Mouse (Mus musculus) heart, postnatal 25 days (tissue): ENCODE data around the gene Kalrn. TPM values are rescaled to one million over a fixed set of nuclear protein-coding genes. Genes with fewer than 3 reads are reported as not detected.
A peak's percentile ranks its signal among the peaks of the same experiment; 100 is the strongest.

ENCODE experiments used
- DNase-seq: peaks from one replicate; pipeline ENCODE4 v3.0.0; 2022; ENCODE audit warnings: low spot score
- intact Hi-C: fragments of 180-260 bp; cut with DNase I; formaldehyde crosslinking; loops from one replicate; pipeline ENCODE4 v1.15.1; 2025
- total RNA-seq, 2 experiments: library from RNA; stranded (reverse); gene quantifications; 2 replicates each; pipeline ENCODE4 v1.2.3; 2021

The Kalrn gene
- total RNA-seq, 2 experiments from 2014 or later: 26.6 to 31.3 TPM

DNA sequence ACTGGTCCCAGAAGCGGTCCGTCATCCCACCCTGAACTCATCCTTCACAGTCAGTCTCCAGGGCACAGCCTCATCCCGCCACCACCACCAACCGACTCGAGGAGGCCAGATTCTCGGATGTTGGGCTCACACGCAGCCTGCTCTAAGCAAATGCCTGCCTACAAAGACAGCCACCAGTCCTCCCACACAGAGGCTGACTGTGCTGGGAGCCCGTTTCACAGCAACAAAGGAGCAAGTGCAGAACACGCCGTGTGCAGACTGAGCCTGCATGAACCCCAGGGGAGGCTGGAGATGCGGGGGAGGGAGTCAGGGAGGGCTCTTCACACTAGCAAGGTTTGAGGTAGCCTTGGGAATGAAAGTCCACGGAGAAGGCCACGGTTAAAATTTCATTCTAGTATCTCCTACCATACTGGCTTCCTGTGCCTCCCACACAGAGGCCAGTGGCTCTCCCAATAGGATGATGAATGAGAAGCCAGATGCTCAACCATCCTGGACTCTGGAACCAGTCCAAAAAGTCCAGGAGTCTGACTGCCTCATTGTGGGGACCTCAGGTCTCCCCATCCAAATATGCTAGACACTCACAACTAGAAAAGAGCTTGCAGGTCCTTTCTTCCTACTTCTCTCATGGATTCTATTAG is 59.3 kb downstream of the Kalrn start:
- intact Hi-C loops: no loop called here
- no peak for DNase-seq

DNA sequence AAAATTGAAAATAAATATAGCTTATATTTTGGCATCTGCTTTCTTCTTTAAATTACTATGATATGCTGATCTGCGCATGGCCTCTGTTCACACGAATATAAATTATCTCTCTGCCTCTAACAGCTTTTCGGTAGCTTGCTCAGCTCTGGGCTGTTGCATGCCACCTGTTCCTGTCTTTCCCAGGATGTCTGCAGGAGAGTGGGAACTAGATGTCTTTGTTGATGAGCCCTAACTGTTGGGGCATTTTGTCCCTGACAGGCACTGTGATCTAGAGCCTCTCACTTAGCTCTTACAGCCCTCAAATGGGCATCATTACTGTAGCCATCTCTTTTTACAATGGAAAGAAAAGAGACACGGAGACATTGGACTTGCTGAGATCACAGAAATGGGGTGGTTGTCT is 61.0 kb downstream of the Kalrn start:
- intact Hi-C loops: no loop called here

DNA sequence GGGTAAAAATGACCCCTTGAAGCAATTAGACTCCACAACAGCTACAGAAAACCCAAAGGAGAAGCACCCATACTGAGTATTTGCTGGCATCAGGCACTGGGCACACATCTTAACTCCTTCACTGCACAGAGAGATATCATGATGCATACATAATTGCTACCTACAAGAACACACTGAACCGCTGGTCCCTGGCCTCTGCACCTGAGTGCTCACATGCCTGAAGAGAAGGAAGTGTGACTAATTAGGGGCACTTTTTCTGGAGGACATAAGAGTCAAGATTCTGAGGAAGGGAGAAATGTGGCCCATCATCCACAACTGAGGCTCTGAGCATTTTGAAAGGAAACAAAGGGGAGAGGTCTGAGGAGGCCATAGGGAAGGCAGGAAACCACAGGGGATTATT is 65.2 kb downstream of the Kalrn start:
- no peak for DNase-seq
- intact Hi-C loops: no loop called here

More for the DNA sequence above, 61.0 kb downstream of the Kalrn start:
- no peak for DNase-seq

DNA sequence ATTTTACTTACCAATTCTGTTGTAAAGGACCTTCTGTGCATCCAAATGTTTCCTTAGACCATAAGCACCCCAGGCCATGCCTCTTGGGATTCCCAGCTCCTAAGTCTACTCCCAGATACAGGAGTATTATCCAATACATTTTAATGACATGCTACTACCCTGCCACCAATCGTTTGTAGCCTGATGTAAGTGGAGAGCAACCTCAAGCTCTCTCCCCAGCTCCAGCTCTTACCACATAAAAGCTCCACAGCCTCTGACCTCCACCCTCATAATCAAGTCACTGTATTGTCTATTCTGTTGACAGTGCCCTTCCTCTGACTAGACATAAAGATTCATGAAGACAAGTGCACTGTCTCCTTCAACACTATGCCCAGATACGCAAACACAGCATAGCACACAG is 67.3 kb downstream of the Kalrn start:
- intact Hi-C loops: no loop called here

DNA sequence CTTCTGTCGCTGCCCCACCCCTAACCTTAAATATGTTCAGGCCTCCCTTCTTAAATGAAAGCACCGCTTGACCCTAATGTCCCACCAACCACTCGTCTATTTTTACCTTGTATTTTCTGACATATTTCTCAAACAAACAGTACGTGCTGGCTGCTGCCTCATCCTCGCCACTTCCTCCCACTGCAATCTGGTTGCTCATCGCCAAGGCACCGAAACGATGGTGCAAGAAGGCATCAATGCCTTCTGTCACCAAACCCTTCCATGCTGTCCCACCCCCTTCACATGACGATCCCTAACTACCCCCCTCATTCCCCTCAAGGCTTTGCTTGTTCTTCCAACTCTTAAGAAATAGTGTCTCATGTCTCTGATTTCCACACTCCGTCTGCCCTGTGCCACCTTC is 69.1 kb downstream of the Kalrn start:
- no peak for DNase-seq
- intact Hi-C loops: no loop called here

More for the DNA sequence above, 67.3 kb downstream of the Kalrn start:
- DNase-seq: no peak

DNA sequence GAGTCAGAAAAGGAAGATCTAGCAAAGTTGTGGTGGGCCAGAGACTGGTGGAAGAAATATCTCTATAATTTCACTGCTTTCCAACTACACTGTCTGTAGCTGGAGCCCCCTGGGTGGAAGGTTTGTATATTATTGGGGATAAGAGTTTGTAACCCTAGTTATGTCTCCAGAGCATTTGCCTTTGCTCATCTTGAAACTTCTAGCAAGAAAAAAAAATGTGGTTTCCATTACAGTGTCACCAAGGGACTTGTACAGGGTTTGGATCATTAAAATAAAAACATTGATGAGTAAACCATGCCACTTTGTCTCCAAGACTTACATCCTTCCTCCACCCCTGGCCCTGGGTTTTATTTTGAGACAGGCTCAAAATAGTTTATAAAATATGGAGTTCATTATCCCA is 71.2 kb downstream of the Kalrn start:
- no peak for DNase-seq
- intact Hi-C loops: no loop called here

DNA sequence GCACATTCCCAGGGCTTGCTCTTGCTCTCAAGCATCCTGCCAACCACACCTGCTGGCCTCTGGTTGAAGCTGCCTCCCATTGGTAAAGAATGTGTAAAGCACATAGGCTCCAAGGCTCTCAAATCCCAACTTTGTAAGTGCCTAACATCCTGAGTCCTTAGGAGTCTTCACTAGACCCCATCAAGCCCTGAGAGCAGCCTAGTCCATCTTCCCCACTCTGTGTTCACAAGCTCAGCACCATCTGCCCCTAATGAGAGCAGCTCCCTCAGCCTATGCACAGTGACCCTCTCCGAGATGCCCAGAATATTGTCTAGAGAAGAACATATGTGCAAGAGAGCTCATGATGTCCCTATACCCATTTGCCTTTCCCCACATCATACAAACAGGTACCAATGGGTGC is 78.6 kb downstream of the Kalrn start:
- intact Hi-C loops: loop anchor here (5.0 kb wide), 1 partner anchor 78 kb away; the partner anchor contains the start of gene Kalrn
- no peak for DNase-seq

DNA sequence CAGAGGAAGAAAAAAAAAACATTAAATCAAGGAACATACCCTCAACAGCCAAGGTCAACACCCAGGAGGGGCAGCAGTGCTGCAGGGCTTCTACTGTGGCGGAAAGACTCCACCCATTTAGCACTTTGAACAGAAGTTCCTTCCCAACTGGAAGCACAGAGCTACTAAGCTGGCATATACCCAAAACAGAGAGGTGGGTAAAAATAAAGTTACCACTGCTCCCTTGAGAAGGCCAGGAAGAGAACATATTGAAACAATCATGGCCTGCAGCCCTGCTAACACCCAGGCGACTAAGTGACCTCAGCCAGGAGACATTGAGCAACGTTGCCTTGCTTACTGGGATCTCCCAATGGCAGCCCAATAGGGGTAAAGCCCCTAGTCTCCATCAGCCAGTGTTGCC is 79.4 kb downstream of the Kalrn start:
- intact Hi-C loops: loop anchor here (5.0 kb wide), 1 partner anchor 78 kb away; the partner anchor contains the start of gene Kalrn
- DNase-seq: peak; percentile 60

DNA sequence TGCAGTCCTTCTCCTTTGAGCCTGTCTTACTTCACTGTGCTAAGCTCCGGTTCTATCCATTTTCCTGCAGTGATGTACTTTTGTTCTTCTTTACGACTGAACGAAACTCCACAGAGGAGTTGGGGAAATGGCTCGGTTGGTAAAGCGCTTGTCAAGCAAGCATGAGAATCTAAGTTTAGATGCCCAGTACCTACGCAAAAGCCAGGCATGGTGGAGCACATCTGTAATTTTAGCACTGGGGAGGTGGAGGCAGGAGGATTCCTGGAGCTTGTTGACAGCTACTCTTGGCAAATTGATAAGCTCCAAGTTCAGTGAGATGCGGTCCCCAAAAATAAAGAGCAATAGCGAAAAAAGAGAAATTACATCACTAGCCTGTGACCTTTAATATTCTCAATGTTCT is 82.1 kb downstream of the Kalrn start:
- intact Hi-C loops: loop anchor here (2.0 to 5.0 kb wide), 2 partner anchors 42 to 81 kb away; partner anchors contain the start of gene Kalrn
- DNase-seq: no peak

DNA sequence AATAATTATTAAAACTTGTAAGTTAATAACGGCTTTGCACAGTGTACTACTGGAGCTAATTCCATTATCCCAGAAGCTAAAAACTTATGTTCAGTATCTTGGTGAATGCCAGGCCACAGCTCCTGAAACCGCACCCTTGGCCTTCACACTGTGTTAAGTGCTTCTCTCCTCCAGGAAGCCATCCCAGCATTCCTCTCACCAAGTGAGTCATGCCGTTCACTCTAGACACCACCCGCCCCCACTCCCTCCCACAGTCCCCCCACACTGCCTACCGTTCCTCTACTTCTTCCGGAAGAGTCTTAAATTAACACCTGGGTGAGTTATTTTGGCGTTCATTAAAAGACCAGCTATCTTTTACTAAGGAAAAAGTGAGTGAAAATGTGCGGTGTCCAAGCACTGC is 82.8 kb downstream of the Kalrn start:
- DNase-seq: no peak
- intact Hi-C loops: loop anchor here (2.0 to 5.0 kb wide), 2 partner anchors 42 to 82 kb away; partner anchors contain the start of gene Kalrn

DNA sequence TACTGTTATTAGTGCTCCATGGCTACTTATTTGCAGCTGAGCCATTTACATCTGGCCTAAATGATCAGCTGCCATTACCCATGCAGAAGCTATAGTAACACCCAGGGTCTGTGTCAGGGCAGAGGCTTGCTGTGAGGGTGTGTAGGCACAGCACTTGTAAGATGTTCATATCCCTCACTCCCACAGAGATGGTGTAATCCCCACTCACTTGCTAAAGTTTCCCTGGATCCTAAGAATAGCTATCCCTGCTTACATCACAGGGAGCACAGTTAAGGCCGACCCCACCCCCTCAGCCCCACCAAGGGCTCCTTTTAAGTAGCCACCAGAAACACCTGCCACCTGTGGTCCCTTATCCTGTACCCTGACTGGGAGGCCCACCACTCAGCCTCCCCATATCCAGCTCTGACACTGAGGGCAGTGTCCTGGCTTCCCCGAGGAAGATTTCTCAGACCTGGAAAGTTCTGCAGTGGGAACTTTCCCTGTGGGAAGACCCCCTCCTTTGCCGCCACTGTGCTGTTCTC is 83.5 kb downstream of the Kalrn start:
- DNase-seq: no peak

DNA sequence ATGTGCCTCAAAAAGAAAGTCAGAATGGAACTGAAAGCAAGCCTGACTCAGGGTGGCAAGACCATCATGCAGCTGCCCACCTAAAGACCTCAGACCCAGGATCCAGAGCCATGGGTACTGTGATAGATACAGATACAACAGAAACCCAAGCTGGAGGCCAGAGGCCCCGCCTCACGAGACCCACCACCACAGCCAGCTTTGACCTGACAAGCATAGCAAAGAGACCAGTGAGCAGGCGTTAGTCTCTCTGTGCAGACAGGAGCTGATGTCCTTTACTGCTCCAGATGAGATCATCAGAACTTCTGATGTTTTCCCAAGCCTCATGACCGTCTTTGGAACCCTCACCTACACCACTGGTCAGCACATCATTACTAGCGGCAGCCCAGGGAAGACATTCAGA is 85.5 kb downstream of the Kalrn start:
- intact Hi-C loops: loop anchor here (5.0 kb wide), 1 partner anchor 136 kb away; no protein-coding TSS in a partner anchor
- DNase-seq: no peak

More for the DNA sequence above, 83.5 kb downstream of the Kalrn start:
- intact Hi-C loops: loop anchor here (2.0 to 5.0 kb wide), 3 partner anchors 43 to 138 kb away; partner anchors contain the start of gene Kalrn

DNA sequence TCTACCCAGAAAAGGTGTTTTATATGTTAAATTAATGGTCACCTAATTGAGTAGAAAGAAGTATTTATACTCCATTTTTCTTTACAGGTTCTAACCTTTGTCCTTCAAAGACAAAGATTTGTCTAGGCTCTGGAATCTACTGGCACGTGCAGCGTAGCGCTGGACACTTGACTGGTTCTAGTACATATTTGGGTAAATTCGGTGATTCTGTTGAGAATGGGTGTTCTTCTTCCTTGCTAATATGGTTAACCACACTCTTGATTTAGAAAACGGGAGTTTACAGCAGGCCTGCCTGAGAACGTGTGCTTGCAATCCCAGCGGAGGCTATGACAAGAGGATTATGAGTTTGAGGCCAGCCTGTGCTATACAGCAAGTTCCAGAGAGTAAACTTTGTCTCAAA is 86.1 kb downstream of the Kalrn start:
- intact Hi-C loops: loop anchor here (5.0 kb wide), 1 partner anchor 135 kb away; no protein-coding TSS in a partner anchor
- no peak for DNase-seq

DNA sequence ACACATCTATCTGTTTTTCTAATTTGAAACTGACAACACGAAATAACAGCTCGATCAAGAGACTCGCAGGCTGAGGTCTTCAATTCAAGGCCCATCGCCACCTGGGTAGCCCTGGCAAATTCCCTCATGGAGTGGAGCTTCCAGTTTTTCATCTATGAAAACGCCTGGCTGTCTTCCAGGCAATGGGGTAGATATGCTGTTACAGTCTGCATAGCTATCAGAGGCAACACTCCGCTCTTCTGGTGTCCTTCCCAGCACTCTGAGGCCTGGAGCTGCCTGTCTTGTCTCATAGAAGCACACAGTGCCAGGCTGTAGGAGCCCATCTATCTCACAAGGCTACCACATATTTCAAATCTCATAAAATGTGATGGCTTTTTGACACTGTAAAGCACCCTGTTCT is 87.8 kb downstream of the Kalrn start:
- intact Hi-C loops: loop anchor here (5.0 kb wide), 1 partner anchor 133 kb away; no protein-coding TSS in a partner anchor
- no peak for DNase-seq

DNA sequence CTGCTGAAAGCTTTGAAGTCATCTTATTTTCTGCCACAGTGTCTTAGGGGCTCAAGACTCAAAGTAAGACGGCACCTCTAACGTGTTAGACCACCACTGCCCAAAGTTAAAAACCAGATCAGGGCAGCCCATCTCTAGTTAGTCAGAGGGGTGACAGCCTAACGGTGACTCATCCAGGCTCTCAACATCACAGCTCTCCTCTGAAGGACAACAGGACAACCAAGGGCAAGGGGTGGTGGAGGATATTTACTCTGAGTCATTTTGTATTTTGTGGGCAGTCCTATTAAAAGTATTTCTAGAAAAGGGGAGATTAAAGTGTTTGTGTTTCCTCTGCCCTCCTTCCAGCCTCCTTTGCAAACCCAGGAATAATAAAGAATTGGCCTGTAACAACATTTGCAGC is 88.4 kb downstream of the Kalrn start:
- intact Hi-C loops: loop anchor here (5.0 kb wide), 1 partner anchor 133 kb away; no protein-coding TSS in a partner anchor
- no peak for DNase-seq

DNA sequence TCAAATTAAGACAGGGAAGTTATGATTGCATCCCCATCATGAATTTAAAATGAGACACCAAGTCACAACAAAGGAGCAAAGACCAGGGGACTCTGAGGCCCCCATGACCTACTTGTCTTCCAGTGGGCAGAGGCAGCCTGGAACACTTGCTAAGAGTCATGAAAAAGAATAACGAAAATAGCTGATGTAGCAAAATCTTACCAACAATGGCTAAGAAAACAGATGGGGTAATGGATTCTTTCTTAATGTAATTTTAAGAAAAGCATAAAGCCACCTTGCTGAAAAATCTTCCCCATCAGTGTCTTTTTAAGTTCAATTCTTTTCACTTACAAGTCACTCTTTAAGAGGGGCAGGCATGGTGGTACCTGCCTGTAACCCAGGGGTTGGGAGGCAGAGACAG is 89.1 kb downstream of the Kalrn start:
- intact Hi-C loops: no loop called here

DNA sequence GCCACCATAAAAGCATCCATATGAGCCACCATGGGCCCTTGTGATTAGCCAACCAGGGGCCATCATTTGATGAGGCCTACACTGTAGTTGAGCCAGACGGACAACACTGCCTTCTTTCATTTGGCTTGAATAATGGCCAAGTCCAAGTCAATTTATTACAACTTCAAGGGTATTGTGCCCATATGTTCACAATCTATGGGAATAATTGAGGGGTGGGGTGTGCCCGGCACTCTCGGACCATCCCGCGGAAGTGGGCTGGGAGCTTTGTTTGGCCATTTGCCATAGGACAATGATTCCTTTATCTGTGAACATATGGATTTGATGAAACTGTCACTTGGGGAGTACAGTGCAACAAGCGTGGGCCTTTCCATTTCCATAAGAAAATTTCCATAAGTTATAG is 89.6 kb downstream of the Kalrn start:
- no peak for DNase-seq
- intact Hi-C loops: no loop called here

More for the DNA sequence above, 89.1 kb downstream of the Kalrn start:
- DNase-seq: no peak

DNA sequence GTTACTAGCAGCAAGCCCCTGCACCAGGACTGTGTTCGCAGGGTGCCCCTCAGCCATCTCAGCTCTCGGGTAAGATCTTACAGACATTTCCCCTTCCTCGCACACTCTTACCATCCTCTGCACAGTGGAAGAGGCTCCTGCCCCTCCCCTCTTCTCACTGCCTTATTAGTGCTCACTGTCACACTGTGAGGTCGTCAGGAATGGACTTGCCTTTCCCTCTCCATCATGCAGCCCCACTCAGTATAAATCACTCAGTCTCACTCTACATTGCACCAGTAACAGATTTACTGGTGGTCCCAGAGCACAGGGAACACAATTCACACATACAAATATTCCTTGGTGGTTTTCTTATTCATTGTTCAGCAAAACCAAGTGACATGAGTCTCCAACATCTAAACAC is 98.6 kb downstream of the Kalrn start:
- DNase-seq: no peak
- intact Hi-C loops: no loop called here

DNA sequence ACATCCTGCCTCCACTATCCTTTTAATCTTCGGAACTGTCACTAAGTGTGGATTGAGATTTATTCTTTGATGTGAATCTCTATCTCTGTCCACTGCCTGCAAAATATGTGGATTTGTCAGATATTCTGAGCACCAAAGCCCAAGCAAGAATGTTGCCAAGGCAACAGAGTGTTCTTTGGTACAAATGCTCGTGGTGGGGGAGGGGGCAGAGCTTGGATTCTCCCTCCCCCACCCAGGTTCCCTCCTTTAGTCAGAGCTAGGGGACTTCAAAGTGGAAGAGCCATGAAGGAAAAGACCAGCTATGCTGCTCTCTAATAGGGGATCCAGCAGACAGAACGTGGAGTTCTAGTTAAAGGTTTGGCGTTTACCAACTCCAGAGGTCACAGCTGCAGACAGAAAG is 99.4 kb downstream of the Kalrn start:
- intact Hi-C loops: no loop called here

DNA sequence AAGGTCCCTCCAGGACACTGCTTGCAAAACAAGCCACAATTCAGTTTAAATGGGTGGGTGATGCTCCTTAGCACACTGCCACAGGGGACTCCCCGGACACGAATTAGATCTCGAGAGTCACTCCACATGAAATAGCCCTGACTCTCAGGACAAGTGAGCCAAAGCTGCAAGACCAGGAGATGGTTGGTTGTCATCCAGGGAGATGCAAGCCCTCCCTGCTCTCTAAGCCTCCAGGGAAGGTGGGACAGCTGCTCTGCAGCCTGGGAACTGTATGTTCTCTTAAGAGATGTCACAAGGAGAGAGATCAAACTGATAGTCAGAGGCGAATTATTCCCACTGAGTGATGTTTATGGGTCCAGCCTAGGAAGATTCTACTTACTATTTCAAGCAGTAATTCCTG is 101.9 kb downstream of the Kalrn start:
- intact Hi-C loops: no loop called here
- no peak for DNase-seq

More for the DNA sequence above, 99.4 kb downstream of the Kalrn start:
- DNase-seq: no peak

DNA sequence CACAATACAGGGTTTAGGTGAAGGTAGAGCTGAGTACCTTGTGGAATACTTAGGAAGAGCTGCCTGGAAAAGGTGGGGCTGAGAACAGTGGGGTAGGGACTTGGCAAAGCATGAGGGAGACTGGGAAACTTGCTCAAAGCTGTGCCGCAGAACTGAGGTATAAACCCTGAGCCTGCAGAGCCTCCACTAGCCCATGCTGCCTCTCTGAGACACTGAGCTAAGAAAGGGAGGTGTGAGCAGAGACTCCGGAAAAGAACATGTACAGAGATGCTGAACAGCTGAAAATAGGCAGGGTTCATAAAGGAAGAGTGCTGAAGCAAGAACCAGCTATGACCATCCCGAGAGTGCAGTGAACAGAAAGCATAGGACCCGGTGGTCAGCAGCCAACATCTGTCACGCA is 103.0 kb downstream of the Kalrn start:
- DNase-seq: no peak
- intact Hi-C loops: no loop called here
